Mouse (Mus musculus) liver, embryonic 14.5 days (tissue): ENCODE measurements around the gene Tmtc2.

ENCODE experiments used
- CTCF ChIP-seq: IDR thresholded peaks from 2 replicates; pipeline ENCODE4 v1.5.1; 2016; ENCODE audit warnings: antibody characterized with exemption, low read depth, control low read depth
- EP300 ChIP-seq: IDR thresholded peaks from 2 replicates; pipeline ENCODE4 v1.6.1; 2016; ENCODE audit warnings: antibody characterized with exemption, low read depth

- TF ChIP-seq EP300 (no peak), CTCF (no peak)
Observed at GRCm38 (mm10) chr10:105489970-105490735, 84.1 kb downstream of the Tmtc2 start.
